ENCODE assay signal across 9 mouse cellular contexts in the genomic region with DNA sequence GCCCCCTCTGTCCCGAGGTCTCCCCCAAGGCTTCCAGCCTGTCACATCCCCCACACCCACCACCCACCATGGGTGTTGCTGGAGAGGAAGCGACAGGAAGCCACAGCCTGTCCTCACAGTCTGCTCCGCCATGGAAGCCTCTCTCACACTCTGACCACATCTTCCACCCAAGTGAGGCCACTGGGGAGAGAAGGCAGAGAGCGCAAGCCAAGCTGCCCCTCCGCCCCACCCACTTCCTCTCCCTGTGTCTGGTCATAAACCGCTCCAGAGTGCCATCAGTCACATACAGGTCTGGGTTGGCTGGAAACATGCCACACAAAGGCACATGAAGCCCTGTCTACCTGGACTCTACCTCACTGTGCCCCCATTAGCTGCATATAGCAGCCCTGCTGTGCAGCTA. TPM values are rescaled to one million over a fixed set of nuclear protein-coding genes. Genes with fewer than 3 reads are reported as not detected.
DNase-seq lines count a peak whose midpoint lies in the region; ATAC-seq and TF ChIP-seq lines count a peak whose summit lies in the region.
"Had no signal": no experiment of that assay in that cellular context is flagged by ENCODE, and none has a peak within 500 bp of the region (broad histone marks: within the 10 kb centered on the region; RNA-seq: fewer than 3 reads in every experiment).

No protein-coding gene starts in this region.

- H3K27ac ChIP-seq in stomach, embryonic 15.5 days: no peak overlapping the region
- H3K27ac ChIP-seq in stomach, postnatal 0 days (replicated peaks): no peak overlapping the region
- H3K27ac ChIP-seq: macrophage had no signal

- no peak for TF ChIP-seq CTCF in stomach, postnatal 0 days (IDR thresholded peaks at IDR 0.05; ENCODE audit: low read depth)

- 78% methylated on average over 6 of the region's 6 CpGs for WGBS in stomach, embryonic 15.5 days
- WGBS in stomach, postnatal 0 days: 74% methylated on average over 6 of the region's 6 CpGs

- H3K9me3 ChIP-seq in stomach, embryonic 15.5 days: no peaks in the 10 kb centered on the region
- no peaks in the 10 kb centered on the region for H3K9me3 ChIP-seq in stomach, postnatal 0 days (ENCODE audit: control insufficient read depth, low read length)

- no peak overlapping the region for H3K9ac ChIP-seq in stomach, embryonic 15.5 days
- no peak overlapping the region for H3K9ac ChIP-seq in stomach, postnatal 0 days (ENCODE audit: low read length)

- no peaks in the 10 kb centered on the region for H3K27me3 ChIP-seq in stomach, embryonic 15.5 days (replicated peaks)
- no peaks in the 10 kb centered on the region for H3K27me3 ChIP-seq in stomach, postnatal 0 days (ENCODE audit: control insufficient read depth, insufficient read depth, low read length)

- H3K4me1 ChIP-seq in stomach, embryonic 15.5 days: no peaks in the 10 kb centered on the region
- no peaks in the 10 kb centered on the region for H3K4me1 ChIP-seq in stomach, postnatal 0 days (replicated peaks; ENCODE audit: control insufficient read depth, insufficient read depth)

- ATAC-seq in stomach, embryonic 15.5 days (ENCODE audit: insufficient read depth, low FRiP score, low read depth): 0 out of 2 replicates have a peak, but pooled peaks have one; percentile 35
- no peak for ATAC-seq in stomach, postnatal 0 days (ENCODE audit: low FRiP score, low TSS enrichment)
- ATAC-seq in monocyte, adult 5-6 weeks (replicated peaks; ENCODE audit: insufficient number of reproducible peaks, low FRiP score, low TSS enrichment, poor library complexity, severe bottlenecking): peak; percentile 95

- H3K4me2 ChIP-seq in stomach, embryonic 15.5 days: no peak overlapping the region
- no peak overlapping the region for H3K4me2 ChIP-seq in stomach, postnatal 0 days (replicated peaks; ENCODE audit: low read depth)

- TF ChIP-seq EP300 in stomach, postnatal 0 days (optimal IDR thresholded peaks at IDR 0.05): no peak

- no peak overlapping the region for H3K4me3 ChIP-seq in stomach, embryonic 15.5 days (replicated peaks)
- no peak overlapping the region for H3K4me3 ChIP-seq in stomach, postnatal 0 days (ENCODE audit: low read depth, low read length)

- no peak for DNase-seq in stomach, postnatal 0 days (ENCODE audit: low spot score)
- DNase-seq in liver (peak; percentile 56), adipocyte (ENCODE audit: low spot score) (no peak)
- DNase-seq in adrenal gland, postnatal 10 days: no peak
- DNase-seq in layer of hippocampus, postnatal 14 days (ENCODE audit: low spot score in 2 of 2): no peak
- DNase-seq in kidney, adult 8-10 months: no peak

- H3K36me3 ChIP-seq in stomach, embryonic 15.5 days: no peaks in the 10 kb centered on the region
- no peaks in the 10 kb centered on the region for H3K36me3 ChIP-seq in stomach, postnatal 0 days (ENCODE audit: control insufficient read depth, insufficient read depth, low read length)

RNA-seq across cellular contexts. Expression of a gene that starts 53.3 kb away (rescaled TPM):
- polyA plus RNA-seq in stomach, embryonic 15.5 days (2015; fragmentation: Nextera tagmentation; extraction: Ambion mirVana): 0.45 and 0.73 TPM in 2 replicates
- polyA plus RNA-seq in stomach, postnatal 0 days (2015; fragmentation: Nextera tagmentation; extraction: Ambion mirVana): 0.57 and 1.1 TPM in 2 replicates
- total RNA-seq in monocyte, adult 5-6 weeks (2017): 19.6 to 26.1 TPM (median 20.8 TPM) in 3 replicates
- total RNA-seq in adrenal gland, postnatal 10 days (2021): 10 to 100 TPM; 10.1 to 11.7 TPM
- total RNA-seq in layer of hippocampus, postnatal 14 days (2021): 10 to 100 TPM; 58.3 to 59.2 TPM
